Mouse (Mus musculus) ES-Bruce4 (cell line): ENCODE measurements around the gene Tcte2.

Experiments
- CTCF ChIP-seq: IDR thresholded peaks from one replicate; pipeline ENCODE4 v1.8.1; 2011; ENCODE audit warnings: low read depth, low read length
- EP300 ChIP-seq: IDR thresholded peaks from 2 replicates; pipeline ENCODE4 v1.6.1; 2011; ENCODE audit warnings: low read depth, low read length; ENCODE audit not compliant: insufficient read depth
- POLR2A ChIP-seq: IDR thresholded peaks from one replicate; pipeline ENCODE4 v1.8.1; 2011; ENCODE audit warnings: low read length; ENCODE audit not compliant: insufficient read depth

GRCm38 (mm10) chr17:13744824-13745223 is 16.8 kb downstream of the Tcte2 start:
- TF ChIP-seq CTCF (no peak), POLR2A (no peak), EP300 (no peak)
